Mouse (Mus musculus) forebrain, embryonic 10.5 days (tissue): ENCODE results near the gene Sh3bp1. TPM values are rescaled to one million over a fixed set of nuclear protein-coding genes. Genes with fewer than 3 reads are reported as not detected.

Experiments used
- DNase-seq: peaks from one replicate; pipeline ENCODE4 v3.0.0-alpha.2; 2017; ENCODE audit warnings: low spot score; ENCODE audit errors: extremely low spot score
- H3K27ac ChIP-seq: fragments of 300-500 bp; sonication (generic); 2 replicates; pipeline ENCODE4 v1.5.1; 2016; ENCODE audit warnings: mild to moderate bottlenecking
- H3K27me3 ChIP-seq: fragments of 300-500 bp; sonication (generic); 2 replicates; pipeline ENCODE4 v1.6.1; 2016; ENCODE audit warnings: mild to moderate bottlenecking; ENCODE audit not compliant: poor library complexity, severe bottlenecking
- H3K36me3 ChIP-seq: fragments of 300-500 bp; sonication (generic); replicated peaks from 2 replicates; pipeline ENCODE4 v1.6.1; 2016; ENCODE audit warnings: mild to moderate bottlenecking, moderate library complexity
- H3K4me1 ChIP-seq: fragments of 300-500 bp; sonication (generic); 2 replicates; pipeline ENCODE4 v1.6.1; 2016
- H3K4me3 ChIP-seq: fragments of 300-500 bp; sonication (generic); 2 replicates; pipeline ENCODE4 v1.5.1; 2016; ENCODE audit warnings: mild to moderate bottlenecking, moderate library complexity
- H3K9me3 ChIP-seq: fragments of 300-500 bp; sonication (generic); 2 replicates; pipeline ENCODE4 v1.6.1; 2016; ENCODE audit warnings: mild to moderate bottlenecking, moderate library complexity
- WGBS: fragments of 180-500 bp; shearing (Covaris S2); methylation state at CpG from one replicate; pipeline ENCODE4 v1.1.7; 2016; 5-methylcytosine and 5-hydroxymethylcytosine counted together
- polyA plus RNA-seq: library from polyadenylated mRNA; unstranded; fragments of >200 nt; fragmentation: Nextera tagmentation; extraction: Ambion mirVana; gene quantifications from 2 replicates; pipeline ENCODE4 v1.2.1, GENCODE M21; 2016

Sh3bp1 gene
- polyA plus RNA-seq, 1 experiment from 2014 or later = 21.0 TPM

- H3K4me3 ChIP-seq = no peak overlapping the region
- H3K27me3 ChIP-seq = no peaks in the 10 kb centered on the region
- peaks cover 61% of the 10 kb centered on the region for H3K36me3 ChIP-seq
- no peak overlapping the region for H3K27ac ChIP-seq
- H3K9me3 ChIP-seq = no peaks in the 10 kb centered on the region
- DNase-seq = no peak
- H3K4me1 ChIP-seq = peaks cover 24% of the 10 kb centered on the region
- WGBS = 95% methylated on average over 13 of the region's 13 CpGs
Measured at GRCm38 (mm10) chr15:78940325-78940724, 40.8 kb downstream of the Sh3bp1 start.

DNA sequence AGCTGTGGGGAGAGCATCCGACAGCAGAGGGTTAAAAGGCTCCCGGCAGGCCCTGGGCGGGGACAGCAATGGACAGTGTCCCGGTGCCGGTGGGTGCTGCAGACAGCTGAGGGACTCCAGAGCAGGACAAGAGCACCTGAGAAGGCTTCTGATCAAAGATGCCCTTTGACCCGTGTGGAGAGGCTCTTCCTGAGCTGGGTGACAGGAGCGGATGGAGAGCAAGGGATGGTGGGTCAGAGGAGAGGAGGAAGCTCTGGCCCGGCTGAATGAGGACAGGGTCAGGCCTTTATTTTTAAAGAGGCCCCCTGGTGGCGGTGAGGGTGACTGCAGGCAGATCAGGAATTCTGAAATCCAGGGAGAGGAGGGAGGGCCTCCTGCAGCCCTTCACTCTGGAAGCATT is 43.1 kb downstream of the Sh3bp1 start:
- 5% methylated on average over 9 of the region's 9 CpGs for WGBS
- peaks cover 22% of the 10 kb centered on the region for H3K4me1 ChIP-seq
- H3K27me3 ChIP-seq = peaks cover 14% of the 10 kb centered on the region
- peak; percentile 86 for DNase-seq
- peak overlapping the region; percentile 44 for H3K4me3 ChIP-seq
- peaks cover 45% of the 10 kb centered on the region for H3K36me3 ChIP-seq
- H3K9me3 ChIP-seq = no peaks in the 10 kb centered on the region
- peak overlapping the region; percentile 75 for H3K27ac ChIP-seq

DNA sequence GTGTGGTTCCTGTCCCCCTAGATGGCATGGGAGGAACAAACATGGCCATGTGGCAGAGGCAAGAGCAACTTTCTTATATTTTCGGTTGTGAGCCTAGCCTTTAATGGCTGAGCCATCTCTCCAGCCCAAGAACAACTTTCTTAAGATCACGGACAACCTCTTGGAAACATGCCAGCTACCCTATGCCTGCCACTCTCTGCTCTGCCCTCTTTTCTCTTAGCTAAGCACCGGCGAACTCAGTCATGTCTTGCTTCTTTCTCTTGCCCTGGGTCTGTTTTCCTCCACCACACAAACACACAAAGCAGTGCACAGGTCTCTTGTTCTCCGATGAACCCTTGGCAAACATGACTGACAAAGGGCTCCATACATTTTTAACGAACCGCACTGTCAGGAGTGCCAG is 46.7 kb downstream of the Sh3bp1 start:
- Histone ChIP-seq H3K9me3 (no peaks in the 10 kb centered on the region), H3K27ac (0 out of 2 replicates have a peak overlapping the region, but pooled peaks have one; percentile 25), H3K4me3 (no peak overlapping the region), H3K36me3 (peaks cover 20% of the 10 kb centered on the region), H3K27me3 (peaks cover 14% of the 10 kb centered on the region), H3K4me1 (peaks cover 40% of the 10 kb centered on the region)
- WGBS = 88% methylated on average over 7 of the region's 7 CpGs
- DNase-seq = no peak

- Histone ChIP-seq H3K36me3 (peaks cover 24% of the 10 kb centered on the region), H3K27ac (peak within 1 kb of the TSS; percentile 89), H3K9me3 (no peaks in the 10 kb centered on the region), H3K4me3 (peak within 1 kb of the TSS; percentile 65), H3K27me3 (peaks cover 14% of the 10 kb centered on the region), H3K4me1 (peaks cover 39% of the 10 kb centered on the region)
- under 1% methylated on average over 24 of the region's 24 CpGs for WGBS
- DNase-seq = peak; percentile 91
Measured at GRCm38 (mm10) chr15:78947657-78948056, 48.1 kb downstream of the Sh3bp1 start, which contains the start of gene Triobp. Gene Triobp (plus strand): TSS chr15:78947724.

DNA sequence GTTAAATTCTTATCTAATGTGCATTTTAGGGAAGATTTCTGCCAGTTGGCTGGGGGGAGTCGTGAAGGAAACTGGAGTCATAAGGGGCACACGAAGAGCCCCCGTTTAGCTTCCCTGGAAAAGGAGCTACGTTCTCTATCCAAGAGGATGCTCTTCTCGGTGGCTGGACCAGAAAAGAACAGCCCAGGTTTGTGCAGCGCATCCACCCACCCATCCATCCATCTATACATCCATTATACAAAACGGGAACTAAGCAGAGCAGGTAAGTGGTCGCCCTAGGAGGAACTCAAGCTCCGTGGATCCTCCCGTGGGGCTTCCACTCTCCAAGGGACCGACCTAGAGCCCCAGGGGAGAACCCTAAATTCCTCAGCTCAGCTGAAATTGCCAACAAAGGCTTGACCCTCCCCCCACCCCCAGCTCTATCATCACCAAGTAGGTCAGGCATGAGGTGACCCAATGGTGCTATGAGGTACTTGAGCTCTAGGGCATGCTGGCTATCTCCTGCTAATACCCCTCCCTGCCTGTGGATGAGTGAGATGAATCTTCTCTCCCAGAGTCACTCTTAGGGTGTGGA is 48.7 kb downstream of the Sh3bp1 start:
- H3K36me3 ChIP-seq = peaks cover 29% of the 10 kb centered on the region
- peak overlapping the region; percentile 65 for H3K4me3 ChIP-seq
- no peak for DNase-seq

DNA sequence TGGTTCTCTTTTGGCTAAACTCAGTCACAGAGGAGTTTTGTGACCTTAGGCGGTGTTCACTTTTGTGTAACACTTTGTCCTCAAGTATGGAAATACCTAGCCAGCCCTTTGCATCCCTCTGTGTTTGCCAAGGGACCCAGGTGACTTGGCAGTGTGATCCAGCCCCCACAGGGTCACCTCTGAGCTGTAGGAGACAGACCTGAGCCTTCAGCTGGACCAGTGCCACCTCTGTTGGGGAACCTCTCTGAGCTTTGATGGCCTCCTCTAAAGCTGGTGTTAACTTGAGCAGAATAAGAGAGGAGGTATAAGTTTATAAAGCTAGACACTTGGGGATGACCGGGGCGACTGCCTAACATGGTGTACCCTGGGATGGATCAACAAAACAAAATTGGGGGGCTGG is 49.3 kb downstream of the Sh3bp1 start:
- no peak overlapping the region for H3K27ac ChIP-seq
- 97% methylated on average over 3 of the region's 3 CpGs for WGBS

More for the DNA sequence above, 48.7 kb downstream of the Sh3bp1 start:
- Histone ChIP-seq H3K4me1 (peaks cover 33% of the 10 kb centered on the region), H3K9me3 (no peaks in the 10 kb centered on the region), H3K27ac (peak overlapping the region; percentile 89), H3K27me3 (peaks cover 14% of the 10 kb centered on the region)
- WGBS = 3% methylated on average over 11 of the region's 11 CpGs

GRCm38 (mm10) chr15:78955663-78956062 is 56.1 kb downstream of the Sh3bp1 start:
- 73% methylated on average over 3 of the region's 3 CpGs for WGBS
- H3K36me3 ChIP-seq = peaks cover 77% of the 10 kb centered on the region
- H3K9me3 ChIP-seq = no peaks in the 10 kb centered on the region
- H3K27me3 ChIP-seq = no peaks in the 10 kb centered on the region
- H3K27ac ChIP-seq = no peak overlapping the region
- DNase-seq = no peak
- peaks cover 6% of the 10 kb centered on the region; the same call in 1 of the 2 replicates for H3K4me1 ChIP-seq
- H3K4me3 ChIP-seq = no peak overlapping the region

More for the DNA sequence above, 49.3 kb downstream of the Sh3bp1 start:
- Histone ChIP-seq H3K27me3 (peaks cover 14% of the 10 kb centered on the region), H3K4me3 (peak overlapping the region; percentile 65), H3K9me3 (no peaks in the 10 kb centered on the region), H3K4me1 (peaks cover 33% of the 10 kb centered on the region), H3K36me3 (peaks cover 36% of the 10 kb centered on the region)
- no peak for DNase-seq

DNA sequence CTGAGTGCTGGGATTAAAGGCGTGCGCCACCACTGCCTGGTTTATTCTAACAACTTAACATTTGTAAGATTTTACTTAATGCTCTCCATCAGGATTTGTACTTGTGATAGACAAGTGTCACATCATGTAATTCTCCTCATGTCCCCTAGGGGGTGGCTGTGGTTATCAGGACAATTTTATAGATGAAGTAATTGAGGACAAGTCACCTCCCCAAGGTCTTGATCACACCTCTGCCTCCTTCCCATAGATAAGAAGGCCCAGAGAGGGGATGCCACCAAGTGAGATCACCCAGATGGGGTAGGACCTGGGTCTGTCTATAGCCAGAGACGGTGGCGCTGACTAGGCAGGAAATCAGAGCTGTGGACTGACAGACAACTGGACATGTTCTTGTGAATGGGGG is 56.8 kb downstream of the Sh3bp1 start:
- Histone ChIP-seq H3K9me3 (no peaks in the 10 kb centered on the region), H3K27me3 (no peaks in the 10 kb centered on the region), H3K4me1 (peaks cover 6% of the 10 kb centered on the region; the same call in 1 of the 2 replicates), H3K27ac (no peak overlapping the region; the same call in 1 of the 2 replicates), H3K36me3 (peaks cover 76% of the 10 kb centered on the region), H3K4me3 (no peak overlapping the region)
- WGBS = 84% methylated on average over 4 of the region's 4 CpGs
- no peak for DNase-seq

GRCm38 (mm10) chr15:78957021-78957420 is 57.5 kb downstream of the Sh3bp1 start:
- peaks cover 8% of the 10 kb centered on the region for H3K4me1 ChIP-seq
- 74% methylated on average over 15 of the region's 15 CpGs for WGBS
- H3K36me3 ChIP-seq = peaks cover 77% of the 10 kb centered on the region
- no peaks in the 10 kb centered on the region for H3K27me3 ChIP-seq
- no peak for DNase-seq
- H3K4me3 ChIP-seq = no peak overlapping the region
- no peaks in the 10 kb centered on the region for H3K9me3 ChIP-seq
- peak overlapping the region; percentile 6; the same call in 1 of the 2 replicates for H3K27ac ChIP-seq

GRCm38 (mm10) chr15:78959537-78959936 is 60.0 kb downstream of the Sh3bp1 start:
- H3K27me3 ChIP-seq = no peaks in the 10 kb centered on the region
- peaks cover 15% of the 10 kb centered on the region for H3K4me1 ChIP-seq
- peaks cover 75% of the 10 kb centered on the region for H3K36me3 ChIP-seq
- 91% methylated on average over 11 of the region's 11 CpGs for WGBS
- no peak for DNase-seq
- no peaks in the 10 kb centered on the region for H3K9me3 ChIP-seq
- H3K27ac ChIP-seq = no peak overlapping the region
- no peak overlapping the region for H3K4me3 ChIP-seq

GRCm38 (mm10) chr15:78960088-78960487 is 60.5 kb downstream of the Sh3bp1 start:
- no peaks in the 10 kb centered on the region for H3K9me3 ChIP-seq
- peaks cover 79% of the 10 kb centered on the region for H3K36me3 ChIP-seq
- H3K27me3 ChIP-seq = no peaks in the 10 kb centered on the region
- no peak for DNase-seq
- H3K4me1 ChIP-seq = peaks cover 15% of the 10 kb centered on the region
- WGBS = 81% methylated on average over 4 of the region's 4 CpGs
- H3K27ac ChIP-seq = no peak overlapping the region
- H3K4me3 ChIP-seq = no peak overlapping the region
